Mouse (Mus musculus): ENCODE results near the gene Pet100.
A peak's percentile ranks its signal among the peaks of the same experiment; 100 is the strongest.

Pet100 gene

GRCm38 (mm10) chr8:3625445-3625844, 4.1 kb downstream of the Pet100 start, which contains the start of gene Pcp2:
Pcp2 (minus strand) TSS chr8:3625545.
- no peak for DNase-seq (ENCODE audit: extremely low read depth, low read depth)

GRCm38 (mm10) chr8:3626971-3627370, 5.6 kb downstream of the Pet100 start:
- DNase-seq (ENCODE audit: extremely low read depth, low read depth) = peak; percentile 79

GRCm38 (mm10) chr8:3628014-3628413, 6.7 kb downstream of the Pet100 start:
- no peak for DNase-seq (ENCODE audit: extremely low read depth, low read depth)

GRCm38 (mm10) chr8:3630647-3631477, 9.5 kb downstream of the Pet100 start, which contains the start of gene Stxbp2:
Stxbp2 (plus strand) TSS chr8:3630955.
- DNase-seq (ENCODE audit: extremely low read depth, low read depth) = no peak

- DNase-seq (ENCODE audit: extremely low read depth, low read depth) = no peak
Measured at GRCm38 (mm10) chr8:3631478-3631875, 10.1 kb downstream of the Pet100 start.

GRCm38 (mm10) chr8:3645804-3646203, 24.5 kb downstream of the Pet100 start:
- peak; percentile 44 for DNase-seq (ENCODE audit: extremely low read depth, low read depth)

- no peak for DNase-seq (ENCODE audit: extremely low read depth, low read depth)
Measured at GRCm38 (mm10) chr8:3646824-3647531, 25.6 kb downstream of the Pet100 start.

GRCm38 (mm10) chr8:3647561-3647960, 26.2 kb downstream of the Pet100 start:
- no peak for DNase-seq (ENCODE audit: extremely low read depth, low read depth)

GRCm38 (mm10) chr8:3648268-3648667, 26.9 kb downstream of the Pet100 start:
- DNase-seq (ENCODE audit: extremely low read depth, low read depth) = no peak

GRCm38 (mm10) chr8:3648990-3649389, 27.6 kb downstream of the Pet100 start:
- DNase-seq (ENCODE audit: extremely low read depth, low read depth) = no peak

- no peak for DNase-seq (ENCODE audit: extremely low read depth, low read depth)
Measured at GRCm38 (mm10) chr8:3652845-3653244, 31.5 kb downstream of the Pet100 start.

GRCm38 (mm10) chr8:3654726-3655508, 33.6 kb downstream of the Pet100 start:
- no peak for DNase-seq (ENCODE audit: extremely low read depth, low read depth)

GRCm38 (mm10) chr8:3655526-3655925, 34.2 kb downstream of the Pet100 start, which contains the start of gene Retn:
Retn (plus strand) TSS chr8:3655770.
- DNase-seq (ENCODE audit: extremely low read depth, low read depth) = no peak

- DNase-seq (ENCODE audit: extremely low read depth, low read depth) = no peak
Measured at GRCm38 (mm10) chr8:3656725-3657381, 35.5 kb downstream of the Pet100 start.

GRCm38 (mm10) chr8:3660889-3661288, 39.5 kb downstream of the Pet100 start:
- DNase-seq (ENCODE audit: extremely low read depth, low read depth) = no peak

GRCm38 (mm10) chr8:3664405-3664804, 43.1 kb downstream of the Pet100 start:
- no peak for DNase-seq (ENCODE audit: extremely low read depth, low read depth)

GRCm38 (mm10) chr8:3665507-3665906, 44.2 kb downstream of the Pet100 start, which contains the start of gene Mcemp1:
Mcemp1 (plus strand) TSS chr8:3665754.
- DNase-seq (ENCODE audit: extremely low read depth, low read depth) = no peak

GRCm38 (mm10) chr8:3670388-3670787, 49.0 kb downstream of the Pet100 start:
- DNase-seq (ENCODE audit: extremely low read depth, low read depth) = no peak

- peak; percentile 51 for DNase-seq (ENCODE audit: extremely low read depth, low read depth)
Measured at GRCm38 (mm10) chr8:3671980-3672491, 50.7 kb downstream of the Pet100 start, which contains the start of gene Fcor. Fcor (minus strand) TSS chr8:3672362.

- DNase-seq (ENCODE audit: extremely low read depth, low read depth) = no peak
Measured at GRCm38 (mm10) chr8:3674671-3675070, 53.3 kb downstream of the Pet100 start.

Measured in MEL-GATA-1-ER (cell line).